Mouse (Mus musculus) left cerebral cortex, postnatal 4 days (tissue): ENCODE data around the gene Rab10. TPM values are rescaled to one million over a fixed set of nuclear protein-coding genes. Genes with fewer than 3 reads are reported as not detected.
"Not testable (repeated sequence)": the region's sequence is repeated elsewhere in the genome, so short reads cannot be mapped to it uniquely, and the experiment has no call there.

Source experiments
- DNase-seq: peaks from one replicate; pipeline ENCODE4 v3.0.0-alpha.2; 2022
- intact Hi-C: fragments of 180-260 bp; cut with DNase I; formaldehyde crosslinking; loops from one replicate; pipeline ENCODE4 v1.15.1; 2025
- total RNA-seq, 2 experiments: library from RNA; stranded (reverse); gene quantifications; 2 replicates each; pipeline ENCODE4 v1.2.3; 2021

The Rab10 gene
- total RNA-seq, 2 experiments from 2014 or later: 263 to 272 TPM

GRCm38 (mm10) chr12:3305238-3305637 lies 4.5 kb downstream of the Rab10 start:
- DNase-seq: no peak
- intact Hi-C loops: loop anchor here (5.0 kb wide), 1 partner anchor 68 kb away; no protein-coding TSS in a partner anchor

DNA sequence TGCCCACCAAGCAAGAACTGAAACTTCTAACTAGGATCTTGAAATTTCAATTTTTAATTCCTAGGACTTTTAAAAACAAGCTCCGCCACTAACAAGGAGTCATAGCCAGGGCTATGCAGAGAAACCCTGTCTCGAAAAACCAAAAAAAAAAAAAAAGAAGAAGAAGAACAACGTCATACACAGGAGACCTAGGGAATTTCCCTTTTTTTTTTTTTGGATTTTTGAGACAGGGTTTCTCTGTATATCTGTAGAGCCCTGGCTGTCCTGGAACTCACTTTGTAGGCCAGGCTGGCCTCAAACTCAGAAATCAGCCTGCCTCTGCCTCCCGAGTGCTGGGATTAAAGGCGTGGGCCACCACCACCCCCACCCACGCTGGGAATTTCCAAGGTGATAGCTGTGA lies 12.1 kb downstream of the Rab10 start:
- intact Hi-C loops, DNase-seq: not testable (repeated sequence)

DNA sequence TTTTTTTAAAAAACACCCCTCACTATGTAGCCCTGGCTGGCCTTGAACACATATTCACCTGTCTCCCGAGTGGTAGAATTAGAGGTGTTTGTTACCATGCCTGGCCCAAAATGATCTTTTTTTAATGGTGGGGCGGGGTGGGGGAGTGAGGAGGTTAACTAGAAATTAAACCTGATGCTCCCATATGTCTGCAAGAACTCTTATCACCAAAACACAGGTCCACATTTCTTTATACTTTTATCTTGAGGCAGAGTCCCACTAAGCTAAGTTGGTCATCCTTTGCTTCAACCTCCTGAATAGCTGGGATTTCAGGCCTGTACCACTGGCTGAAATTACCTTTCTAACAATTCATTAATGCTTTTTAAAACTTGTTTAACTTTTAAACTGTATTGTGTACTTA lies 13.7 kb downstream of the Rab10 start:
- intact Hi-C loops: no loop called here
- no peak for DNase-seq

DNA sequence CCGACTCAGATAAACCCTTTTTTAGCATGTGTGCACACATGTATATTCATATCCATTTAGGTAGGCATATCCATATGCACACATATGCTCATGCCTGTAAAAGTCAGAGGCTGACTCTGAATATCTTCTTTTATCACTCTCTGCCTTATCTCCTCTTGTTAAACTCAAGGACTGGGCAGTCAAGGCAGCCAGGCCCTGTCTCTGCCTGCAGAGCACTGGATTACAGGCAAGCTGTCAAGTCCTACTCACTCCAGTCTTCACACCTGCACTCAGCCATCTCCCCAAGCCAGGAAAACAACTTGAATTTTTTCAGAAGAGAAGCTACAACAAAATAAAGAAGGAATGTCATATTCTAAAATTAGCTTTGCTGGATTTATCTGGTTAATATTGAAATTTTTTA lies 17.9 kb downstream of the Rab10 start:
- intact Hi-C loops: no loop called here
- DNase-seq: no peak

DNA sequence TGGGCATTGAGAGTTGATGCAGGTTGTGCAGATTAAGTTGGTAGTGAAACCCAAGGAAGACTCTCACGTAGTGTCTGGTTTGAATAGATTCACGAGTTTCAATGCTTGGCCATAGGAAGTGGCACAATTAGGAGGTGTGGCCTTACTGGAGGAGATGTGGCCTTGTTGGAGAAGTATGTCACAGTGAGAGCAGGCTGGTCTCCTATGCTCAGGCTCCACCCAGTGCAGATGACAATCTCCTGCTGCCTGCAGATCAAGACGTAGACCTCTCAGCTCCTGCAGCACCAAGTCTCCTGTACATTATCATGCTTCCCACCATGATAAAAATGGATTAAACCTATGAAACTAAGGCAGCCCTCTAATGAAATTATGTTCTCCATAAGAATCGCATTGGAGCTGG lies 18.7 kb downstream of the Rab10 start:
- no peak for DNase-seq
- intact Hi-C loops: no loop called here

DNA sequence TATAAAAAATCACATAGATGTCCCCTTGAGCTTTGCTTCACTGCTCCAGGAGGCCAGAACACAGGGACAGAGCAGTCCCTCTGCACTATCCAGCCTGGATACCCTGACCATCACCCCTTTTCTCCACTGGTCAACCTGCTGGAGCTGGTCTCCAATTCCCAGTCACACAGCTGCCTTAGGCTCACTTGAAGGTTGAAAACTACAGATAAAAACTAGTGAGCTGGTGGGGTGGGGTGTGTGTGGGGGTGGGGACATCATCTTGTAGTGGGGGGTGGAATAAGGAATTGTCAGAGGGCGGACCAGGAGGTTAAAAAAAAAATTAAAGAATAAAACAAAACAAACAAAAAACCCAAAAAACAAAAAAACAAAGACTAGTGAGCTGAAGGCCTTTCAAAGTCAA lies 21.3 kb downstream of the Rab10 start:
- no peak for DNase-seq
- intact Hi-C loops: no loop called here

GRCm38 (mm10) chr12:3285919-3286318 lies 23.9 kb downstream of the Rab10 start:
- intact Hi-C loops: no loop called here
- DNase-seq: no peak

- no peak for DNase-seq
- intact Hi-C loops: no loop called here
Observed at GRCm38 (mm10) chr12:3285377-3285776, 24.4 kb downstream of the Rab10 start.

- intact Hi-C loops: no loop called here
- DNase-seq: no peak
Observed at GRCm38 (mm10) chr12:3284463-3284862, 25.3 kb downstream of the Rab10 start.

GRCm38 (mm10) chr12:3283829-3284440 lies 25.8 kb downstream of the Rab10 start:
- intact Hi-C loops: no loop called here
- no peak for DNase-seq

GRCm38 (mm10) chr12:3282954-3283353 lies 26.8 kb downstream of the Rab10 start:
- no peak for DNase-seq

GRCm38 (mm10) chr12:3282520-3282919 lies 27.2 kb downstream of the Rab10 start:
- intact Hi-C loops: no loop called here
- DNase-seq: no peak

More at GRCm38 (mm10) chr12:3282954-3283353, 26.8 kb downstream of the Rab10 start:
- intact Hi-C loops: no loop called here

DNA sequence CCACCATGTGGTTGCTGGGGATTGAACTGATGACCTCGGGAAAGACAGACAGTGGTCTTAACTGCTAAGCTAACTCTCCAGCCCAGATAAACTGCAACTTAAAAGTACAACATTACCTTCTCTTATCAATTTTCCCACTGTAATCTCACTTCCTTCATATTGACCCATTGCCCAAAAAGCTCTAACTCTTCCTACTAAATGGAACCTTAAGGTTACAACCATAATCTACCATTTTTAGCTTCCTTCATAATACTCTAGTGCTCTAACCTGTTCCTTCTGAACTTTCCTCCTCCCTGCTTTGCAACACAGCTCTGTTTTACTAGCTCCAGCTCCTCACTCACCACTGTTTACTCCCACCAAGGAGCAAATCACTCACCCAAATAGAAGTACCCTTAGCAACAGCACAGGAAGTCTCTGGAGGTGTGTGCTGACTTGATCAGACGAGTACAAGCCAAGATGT lies 30.9 kb downstream of the Rab10 start:
- DNase-seq: no peak
- intact Hi-C loops: no loop called here

DNA sequence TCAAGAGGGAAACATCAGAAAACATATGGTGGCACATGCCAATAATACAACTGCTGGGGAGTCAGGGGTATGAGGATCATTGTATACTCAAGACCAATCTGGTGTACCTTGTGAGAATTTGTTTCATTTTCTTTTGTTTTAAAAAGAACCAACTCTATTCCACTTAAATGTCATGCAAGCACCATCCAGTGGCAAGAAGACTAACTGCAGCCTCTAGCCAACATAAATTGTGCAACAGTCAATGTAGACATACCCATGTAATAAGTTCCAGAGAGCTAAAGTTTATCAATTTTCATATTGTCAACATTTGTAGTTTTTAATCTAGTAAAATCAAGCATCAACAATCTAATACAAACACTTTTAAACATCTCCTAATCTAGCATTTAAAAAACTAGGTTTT lies 39.0 kb downstream of the Rab10 start:
- no peak for DNase-seq
- intact Hi-C loops: no loop called here

GRCm38 (mm10) chr12:3267397-3267796 lies 42.4 kb downstream of the Rab10 start:
- intact Hi-C loops: no loop called here
- DNase-seq: no peak

DNA sequence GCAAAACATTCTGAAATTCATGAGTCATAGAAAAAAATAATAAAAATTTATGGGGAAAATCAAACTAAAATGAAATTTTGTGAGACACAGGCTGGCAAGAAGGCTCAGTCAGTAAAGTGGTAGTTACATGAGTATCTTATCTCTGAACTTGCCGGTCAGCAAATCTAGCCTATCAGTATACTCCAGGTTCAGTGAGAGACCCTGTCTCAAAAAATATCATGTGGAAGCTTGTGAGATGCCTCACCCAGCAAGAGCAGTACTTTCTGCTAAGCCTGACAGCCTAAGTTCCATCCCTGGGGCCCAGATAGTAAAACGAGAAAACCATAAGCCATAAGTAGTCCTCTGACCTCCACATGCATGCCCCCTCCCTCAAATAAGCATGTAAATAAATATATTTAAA lies 44.6 kb downstream of the Rab10 start:
- DNase-seq: no peak
- intact Hi-C loops: no loop called here

DNA sequence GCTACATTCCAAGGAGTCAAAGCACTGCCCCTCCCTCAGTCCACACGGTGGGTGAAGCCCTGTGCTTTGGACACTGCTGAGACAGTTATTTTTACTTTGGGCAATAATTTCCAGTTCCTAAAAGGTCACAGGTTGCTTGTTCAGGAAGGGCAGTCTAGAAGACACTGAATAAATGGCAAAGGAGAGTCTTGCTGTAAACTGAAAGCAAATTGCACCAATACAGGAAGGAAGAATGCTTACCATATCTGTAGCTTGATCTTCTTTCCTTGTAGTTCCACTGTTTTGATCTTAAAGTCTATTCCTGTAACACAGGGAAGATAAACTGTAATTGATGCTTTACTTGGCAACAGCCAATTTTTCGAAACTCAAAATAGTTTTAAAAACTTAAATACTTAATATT lies 45.3 kb downstream of the Rab10 start:
- no peak for DNase-seq
- intact Hi-C loops: no loop called here

DNA sequence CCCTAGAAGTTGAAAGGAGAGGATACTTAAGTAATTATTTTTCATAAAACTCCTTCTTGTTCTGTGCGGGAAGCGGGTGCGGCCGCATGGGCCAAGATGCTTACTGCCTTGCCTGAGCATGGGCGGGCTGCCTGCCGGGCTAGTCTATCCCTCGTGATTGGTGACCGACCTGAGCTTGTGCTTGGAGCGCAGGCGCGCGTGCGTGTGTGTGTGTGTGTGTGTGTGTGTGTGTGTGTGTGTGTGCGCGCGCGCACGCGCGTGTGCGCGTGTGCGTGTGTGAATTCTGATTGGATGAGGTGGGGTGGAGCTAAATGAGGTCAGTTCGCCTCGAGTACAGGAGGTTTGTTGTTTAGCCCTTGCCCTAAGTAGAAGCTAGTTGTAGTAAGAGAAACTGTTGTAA lies 48.2 kb downstream of the Rab10 start:
- intact Hi-C loops: no loop called here
- DNase-seq: no peak

DNA sequence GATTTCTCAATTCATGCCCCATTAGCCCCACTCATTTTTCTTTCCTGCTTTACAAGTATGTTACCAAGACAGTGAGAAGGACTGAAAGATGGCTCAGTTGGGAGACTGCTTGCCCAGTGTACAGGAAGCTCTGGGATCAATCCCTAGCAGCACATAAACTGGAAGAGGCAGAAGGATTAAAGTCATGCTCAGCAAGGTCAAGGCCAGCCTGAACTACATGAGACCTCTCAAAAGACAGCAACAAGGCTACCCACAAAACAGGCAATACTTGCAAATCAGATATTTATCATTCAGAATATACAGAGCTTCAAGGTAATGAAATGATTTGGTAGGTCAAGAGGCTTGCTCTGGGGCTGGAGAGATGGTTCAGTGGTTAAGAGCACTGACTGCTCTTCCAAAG lies 53.8 kb downstream of the Rab10 start:
- DNase-seq: no peak
- intact Hi-C loops: no loop called here

GRCm38 (mm10) chr12:3255435-3255834 lies 54.3 kb downstream of the Rab10 start:
- DNase-seq: no peak
- intact Hi-C loops: no loop called here

DNA sequence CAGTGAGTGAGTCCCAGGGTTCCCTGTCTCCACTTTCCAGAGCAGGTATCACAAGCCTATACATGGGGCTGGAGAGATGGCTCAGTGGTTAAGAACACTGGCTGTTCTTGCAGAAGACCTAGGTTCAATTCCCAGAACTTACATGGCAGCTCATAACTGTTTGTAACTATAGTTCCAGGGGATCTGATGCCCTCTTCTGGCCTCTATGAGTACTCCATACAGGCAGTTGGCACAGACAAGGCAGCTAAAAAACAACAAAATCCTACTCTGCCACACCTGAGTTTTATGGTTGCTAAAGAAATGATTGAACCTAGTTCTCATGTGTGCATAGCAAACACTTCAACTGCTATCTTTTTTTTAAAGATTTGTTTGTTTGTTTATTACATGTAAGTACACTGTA lies 56.2 kb downstream of the Rab10 start:
- no peak for DNase-seq
- intact Hi-C loops: no loop called here

GRCm38 (mm10) chr12:3246091-3246490 lies 63.7 kb downstream of the Rab10 start:
- DNase-seq: no peak
- intact Hi-C loops: no loop called here

DNA sequence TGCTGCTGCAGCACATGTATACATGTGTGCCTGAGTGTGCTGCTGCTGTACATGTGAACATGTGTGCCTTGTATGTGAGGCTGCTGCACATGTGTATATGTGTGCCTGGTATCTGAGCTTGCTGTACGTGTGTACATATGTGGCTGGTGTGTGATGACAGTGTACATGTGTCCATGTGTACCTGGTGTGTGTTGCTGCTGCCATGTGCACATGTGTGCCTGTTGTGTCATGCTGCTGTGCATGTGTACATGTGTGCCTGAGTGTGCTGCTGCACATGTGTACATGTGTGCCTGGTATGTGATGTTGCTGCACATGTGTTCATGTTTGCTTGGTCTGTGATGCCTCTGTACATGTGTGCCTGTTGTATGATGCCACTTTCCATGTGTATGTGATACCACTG lies 70.2 kb downstream of the Rab10 start:
- intact Hi-C loops: loop anchor here (5.0 kb wide), 1 partner anchor 68 kb away; the partner anchor contains the start of gene Rab10
- no peak for DNase-seq
